Mouse (Mus musculus) bone marrow macrophage, adult 2 months (primary cell): ENCODE results near the gene Flt3.

Experiments
- CTCF ChIP-seq: IDR thresholded peaks from 2 replicates; pipeline ENCODE4 v1.5.1; 2012; ENCODE audit warnings: low read depth, mild to moderate bottlenecking, low read length, moderate library complexity
- POLR2A ChIP-seq: IDR thresholded peaks from 2 replicates; pipeline ENCODE4 v1.6.1; 2012; ENCODE audit warnings: mild to moderate bottlenecking, low read depth, low read length, borderline replicate concordance

- no peak for TF ChIP-seq CTCF
- TF ChIP-seq POLR2A: no peak
Observed at GRCm38 (mm10) chr5:147308451-147308850, 91.8 kb downstream of the Flt3 start.
